Mouse (Mus musculus) stomach, embryonic 14.5 days (tissue): ENCODE measurements around the gene Gpr150. TPM values are rescaled to one million over a fixed set of nuclear protein-coding genes. Genes with fewer than 3 reads are reported as not detected.

ENCODE experiments used
- ATAC-seq: fragments of 200-750 bp; cut with Nextera tagmentation; 2 replicates; pipeline ENCODE4 v1.8.0; 2017; ENCODE audit warnings: low read depth, moderate TSS enrichment; ENCODE audit not compliant: insufficient number of reproducible peaks, insufficient read depth, low FRiP score
- H3K27ac ChIP-seq: fragments of 300-500 bp; sonication (generic); 2 replicates; pipeline ENCODE4 v1.5.1; 2014; ENCODE audit warnings: mild to moderate bottlenecking, low read length, moderate library complexity, mixed read lengths
- H3K27me3 ChIP-seq: fragments of 300-500 bp; sonication (generic); 2 replicates; pipeline ENCODE4 v1.6.1; 2014; ENCODE audit warnings: low read length, control low read depth, mixed read lengths; ENCODE audit not compliant: control insufficient read depth, insufficient read depth
- H3K36me3 ChIP-seq: fragments of 300-500 bp; sonication (generic); 2 replicates; pipeline ENCODE4 v1.6.1; 2014; ENCODE audit warnings: mild to moderate bottlenecking, control low read depth, low read length, moderate library complexity, mixed read lengths; ENCODE audit not compliant: control insufficient read depth, insufficient read depth
- H3K4me1 ChIP-seq: fragments of 300-500 bp; sonication (generic); 2 replicates; pipeline ENCODE4 v1.6.1; 2014; ENCODE audit warnings: low read length, control low read depth, mixed read lengths; ENCODE audit not compliant: control insufficient read depth, insufficient read depth
- H3K4me2 ChIP-seq: fragments of 300-500 bp; sonication (generic); replicated peaks from 2 replicates; pipeline ENCODE4 v1.6.1; 2014; ENCODE audit warnings: low read depth, low read length, control low read depth
- H3K4me3 ChIP-seq: fragments of 300-500 bp; sonication (generic); 2 replicates; pipeline ENCODE4 v1.5.1; 2014; ENCODE audit warnings: low read depth, low read length, control low read depth
- H3K9ac ChIP-seq: fragments of 300-500 bp; sonication (generic); replicated peaks from 2 replicates; pipeline ENCODE4 v1.6.1; 2014; ENCODE audit warnings: low read depth, mild to moderate bottlenecking, control low read depth, low read length, moderate library complexity, mixed read lengths
- H3K9me3 ChIP-seq: fragments of 300-500 bp; sonication (generic); 2 replicates; pipeline ENCODE4 v1.6.1; 2016; ENCODE audit warnings: low read depth, low read length, control low read depth; ENCODE audit not compliant: control insufficient read depth
- WGBS: fragments of 180-500 bp; shearing (Covaris S2); extraction: QIAGEN DNeasy Blood & Tissue Kit; methylation state at CpG from one replicate; pipeline ENCODE4 v1.1.7; 2014; 5-methylcytosine and 5-hydroxymethylcytosine counted together
- polyA plus RNA-seq: library from polyadenylated mRNA; unstranded; fragments of >200 nt; fragmentation: Nextera tagmentation; extraction: Ambion mirVana; gene quantifications from 2 replicates; pipeline ENCODE4 v1.2.1, GENCODE M21; 2014

Gpr150 gene
- polyA plus RNA-seq, 1 experiment from 2014 or later, result 0.12 TPM

DNA sequence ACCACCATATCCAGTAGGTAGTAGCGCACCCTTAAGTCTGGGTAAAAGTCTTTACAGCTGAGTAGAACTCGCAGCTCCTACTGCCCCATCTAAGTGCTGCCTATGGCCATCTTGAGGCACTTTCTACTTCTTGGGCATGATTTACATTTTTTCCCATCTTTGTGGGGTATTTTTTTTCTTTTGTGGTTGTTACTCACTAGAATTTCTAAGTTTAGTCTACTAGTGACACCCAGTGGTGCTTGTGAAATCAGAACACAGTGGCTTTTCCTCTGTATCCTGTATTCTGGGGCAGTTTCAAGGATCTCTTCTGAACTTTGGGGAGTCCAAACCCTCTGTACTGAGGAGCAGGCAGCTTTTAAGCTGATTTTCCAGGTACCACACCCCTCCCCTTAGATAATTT is 35.0 kb downstream of the Gpr150 start:
- H3K27me3 ChIP-seq, result no peaks in the 10 kb centered on the region
- ATAC-seq, result no peak
- no peaks in the 10 kb centered on the region for H3K4me1 ChIP-seq
- no peaks in the 10 kb centered on the region for H3K9me3 ChIP-seq
- no peak overlapping the region for H3K4me3 ChIP-seq
- 93% methylated on average over 2 of the region's 2 CpGs for WGBS
- H3K36me3 ChIP-seq, result no peaks in the 10 kb centered on the region
- H3K9ac ChIP-seq, result no peak overlapping the region
- H3K27ac ChIP-seq, result no peak overlapping the region
- H3K4me2 ChIP-seq, result no peak overlapping the region

GRCm38 (mm10) chr13:76018844-76019400 is 37.9 kb downstream of the Gpr150 start:
- ATAC-seq, result peak; percentile 47; the same call in 1 of the 2 replicates
- H3K9me3 ChIP-seq, result no peaks in the 10 kb centered on the region
- no peak overlapping the region for H3K9ac ChIP-seq
- H3K4me3 ChIP-seq, result peak overlapping the region; percentile 63
- H3K4me1 ChIP-seq, result no peaks in the 10 kb centered on the region
- WGBS, result 42% methylated on average over 5 of the region's 5 CpGs
- peak overlapping the region; percentile 63 for H3K4me2 ChIP-seq
- no peaks in the 10 kb centered on the region for H3K36me3 ChIP-seq
- no peak overlapping the region for H3K27ac ChIP-seq
- H3K27me3 ChIP-seq, result no peaks in the 10 kb centered on the region

DNA sequence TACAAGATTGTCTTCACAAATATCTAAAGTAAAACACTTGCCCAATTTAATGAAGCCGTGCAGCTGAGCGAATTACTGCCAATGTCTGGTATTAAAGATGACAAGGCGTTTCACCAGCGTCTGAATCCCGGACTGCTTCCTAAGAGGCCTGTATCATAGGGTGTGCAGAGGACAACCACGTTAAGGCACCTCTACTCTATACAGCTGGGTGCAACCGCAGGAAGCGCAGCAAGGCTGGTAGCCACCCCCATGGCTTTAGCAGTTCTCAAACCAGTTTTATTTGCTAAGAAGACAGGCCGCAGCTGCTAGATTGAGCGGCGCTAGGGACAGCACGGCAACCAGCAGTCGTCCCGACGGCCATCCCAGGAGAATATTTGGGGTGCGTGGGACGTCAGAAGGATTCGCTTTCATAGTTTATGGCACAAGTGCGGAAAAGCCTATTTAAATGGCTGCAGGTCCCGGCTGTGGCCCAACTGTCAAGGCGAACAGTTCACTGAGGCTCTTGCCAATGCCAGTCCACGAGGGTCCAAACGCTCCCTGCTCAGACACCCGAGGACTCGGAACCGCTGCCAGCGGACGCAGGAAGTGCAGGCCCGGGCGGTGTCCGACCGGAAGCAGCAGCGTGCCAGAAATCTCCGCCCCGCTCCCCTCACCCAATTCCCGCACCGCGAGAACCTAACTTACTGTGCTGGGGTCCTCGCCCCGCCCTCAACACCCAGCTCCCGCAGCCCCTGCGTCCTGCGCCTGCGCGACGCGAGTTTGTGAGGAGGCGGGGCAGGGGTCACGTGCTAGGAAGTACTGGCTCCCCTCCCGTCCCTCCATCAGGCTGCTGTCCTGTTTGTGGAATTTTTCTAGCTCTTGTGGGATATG is 38.6 kb downstream of the Gpr150 start, which contains the start of gene Rfesd:
TSS of gene Rfesd (minus strand) at position 746 of the 870 bp plus-strand sequence.
- H3K27me3 ChIP-seq, result no peaks in the 10 kb centered on the region
- peak within 1 kb of the TSS; percentile 75 for H3K9ac ChIP-seq
- under 1% methylated on average over 50 of the region's 50 CpGs for WGBS
- H3K36me3 ChIP-seq, result no peaks in the 10 kb centered on the region
- no peaks in the 10 kb centered on the region for H3K9me3 ChIP-seq
- peak within 1 kb of the TSS; percentile 86 for H3K27ac ChIP-seq
- no peaks in the 10 kb centered on the region for H3K4me1 ChIP-seq
- peak; percentile 100 for ATAC-seq
- peak within 1 kb of the TSS; percentile 63 for H3K4me3 ChIP-seq
- H3K4me2 ChIP-seq, result peak within 1 kb of the TSS; percentile 63

GRCm38 (mm10) chr13:76017465-76017864 is 39.3 kb downstream of the Gpr150 start:
- 44% methylated on average over 4 of the region's 4 CpGs for WGBS
- Histone ChIP-seq H3K36me3 (no peaks in the 10 kb centered on the region), H3K4me3 (peak overlapping the region; percentile 63), H3K9ac (no peak overlapping the region; the same call in 1 of the 2 replicates), H3K27me3 (no peaks in the 10 kb centered on the region), H3K27ac (peak overlapping the region; percentile 86; the same call in 1 of the 2 replicates), H3K4me2 (peak overlapping the region; percentile 63), H3K4me1 (no peaks in the 10 kb centered on the region), H3K9me3 (no peaks in the 10 kb centered on the region)
- no peak for ATAC-seq

GRCm38 (mm10) chr13:76014511-76014910 is 42.3 kb downstream of the Gpr150 start:
- H3K4me1 ChIP-seq, result no peaks in the 10 kb centered on the region

More at GRCm38 (mm10) chr13:76014511-76014910, 42.3 kb downstream of the Gpr150 start:
- Histone ChIP-seq H3K4me3 (no peak overlapping the region), H3K27ac (no peak overlapping the region), H3K9me3 (no peaks in the 10 kb centered on the region), H3K36me3 (no peaks in the 10 kb centered on the region), H3K4me2 (no peak overlapping the region), H3K9ac (no peak overlapping the region), H3K27me3 (no peaks in the 10 kb centered on the region)
- ATAC-seq, result no peak
- 60% methylated on average over 2 of the region's 2 CpGs for WGBS

Other genes with a start within 250 kb of the Gpr150 start
- 79.6 and 82.4 TPM in 2 replicates for gene Glrx, start 217.1 kb downstream of the Gpr150 start, polyA plus RNA-seq
- gene Rhobtb3, start 113.1 kb downstream of the Gpr150 start, polyA plus RNA-seq, result 48.6 and 51.1 TPM in 2 replicates
- 0.55 and 0.73 TPM in 2 replicates for gene Spata9, start 89.8 kb downstream of the Gpr150 start, polyA plus RNA-seq
- gene Rfesd, start 38.3 kb downstream of the Gpr150 start, polyA plus RNA-seq, result 18.4 and 22.7 TPM in 2 replicates
- gene Arsk, start 41.7 kb upstream of the Gpr150 start, polyA plus RNA-seq, result 11.2 and 12.8 TPM in 2 replicates
- 23.0 and 23.5 TPM in 2 replicates for gene Ttc37, start 41.7 kb upstream of the Gpr150 start, polyA plus RNA-seq
- 0.14 TPM in 1 of 2 replicates, not detected in the other for gene Fam81b, start 248.1 kb upstream of the Gpr150 start, polyA plus RNA-seq